Mouse (Mus musculus): Measurements from ENCODE around the gene Cdkn1b. TPM values are rescaled to one million over a fixed set of nuclear protein-coding genes. Genes with fewer than 3 reads are reported as not detected.

The Cdkn1b gene
- polyA plus RNA-seq, 1 experiment from 2014 or later, result 24.1 TPM

DNA sequence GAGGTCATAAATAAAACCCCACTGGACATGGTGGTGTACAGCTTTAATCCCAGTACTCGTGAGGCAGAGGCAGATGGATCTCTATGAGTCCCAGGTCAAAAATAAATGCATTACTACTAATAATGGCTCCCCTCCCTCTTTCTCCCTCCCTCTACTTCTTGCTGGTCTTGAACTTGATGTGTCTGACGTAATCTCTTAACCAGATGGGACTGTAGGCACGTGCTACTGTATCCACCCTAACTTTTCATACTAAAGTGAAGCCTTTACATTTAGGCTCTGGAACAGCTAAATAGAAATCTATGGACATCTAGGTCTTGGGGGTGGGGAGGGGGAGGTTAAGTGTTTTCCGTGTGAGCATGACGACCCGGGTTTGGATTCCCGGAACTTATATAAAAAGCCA lies 10.2 kb downstream of the Cdkn1b start:
- peak overlapping the region; percentile 45 for H3K4me2 ChIP-seq (replicated peaks; ENCODE audit: low read depth, low read length)
- H3K27ac ChIP-seq (ENCODE audit: low read depth, low read length), result no peak overlapping the region
- H3K9me3 ChIP-seq (ENCODE audit: control insufficient read depth, low read length), result no peaks in the 10 kb centered on the region
- ATAC-seq (ENCODE audit: low FRiP score) (no peak), DNase-seq (ENCODE audit: low spot score) (no peak)
- H3K4me3 ChIP-seq (ENCODE audit: low read depth, low read length), result peak overlapping the region; percentile 55
- peak overlapping the region; percentile 37; the same call in 1 of the 2 replicates for H3K9ac ChIP-seq (ENCODE audit: low read depth, low read length)
- 89% methylated on average over 7 of the region's 7 CpGs for WGBS
- H3K4me1 ChIP-seq (replicated peaks; ENCODE audit: control insufficient read depth, insufficient read depth, low read length), result peaks cover 5% of the 10 kb centered on the region; the same call in 1 of the 2 replicates
- H3K36me3 ChIP-seq (ENCODE audit: control insufficient read depth, insufficient read depth, low read length), result no peaks in the 10 kb centered on the region
- no peaks in the 10 kb centered on the region for H3K27me3 ChIP-seq (ENCODE audit: control insufficient read depth, insufficient read depth, low read length)

DNA sequence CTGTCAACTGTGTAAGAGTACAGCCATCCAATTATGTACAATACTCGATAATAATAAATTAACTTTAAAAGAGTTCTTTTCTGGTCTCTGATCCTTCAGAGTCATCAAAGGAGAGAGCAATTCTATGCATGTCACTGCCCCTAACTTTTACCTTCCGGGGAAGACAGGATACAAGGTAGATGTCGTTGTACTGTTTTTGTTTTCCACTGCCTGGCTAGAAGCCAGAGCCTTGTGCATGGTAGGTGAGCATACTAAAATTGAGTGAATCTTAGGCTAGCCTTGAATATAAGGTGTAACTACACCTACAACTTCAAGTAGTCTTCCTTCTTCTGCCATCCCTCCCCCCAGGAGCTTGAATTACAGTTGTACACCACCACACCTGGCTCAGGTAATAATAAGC lies 10.9 kb downstream of the Cdkn1b start:
- no peak overlapping the region for H3K9ac ChIP-seq (ENCODE audit: low read depth, low read length)
- DNase-seq (ENCODE audit: low spot score) (no peak), ATAC-seq (ENCODE audit: low FRiP score) (no peak)
- H3K36me3 ChIP-seq (ENCODE audit: control insufficient read depth, insufficient read depth, low read length), result no peaks in the 10 kb centered on the region
- peaks cover 5% of the 10 kb centered on the region; the same call in 1 of the 2 replicates for H3K4me1 ChIP-seq (replicated peaks; ENCODE audit: control insufficient read depth, insufficient read depth, low read length)
- WGBS, result 87% methylated on average over 3 of the region's 3 CpGs
- H3K27ac ChIP-seq (ENCODE audit: low read depth, low read length), result no peak overlapping the region
- no peak overlapping the region for H3K4me3 ChIP-seq (ENCODE audit: low read depth, low read length)
- H3K4me2 ChIP-seq (replicated peaks; ENCODE audit: low read depth, low read length), result no peak overlapping the region
- H3K27me3 ChIP-seq (ENCODE audit: control insufficient read depth, insufficient read depth, low read length), result no peaks in the 10 kb centered on the region
- H3K9me3 ChIP-seq (ENCODE audit: control insufficient read depth, low read length), result no peaks in the 10 kb centered on the region

DNA sequence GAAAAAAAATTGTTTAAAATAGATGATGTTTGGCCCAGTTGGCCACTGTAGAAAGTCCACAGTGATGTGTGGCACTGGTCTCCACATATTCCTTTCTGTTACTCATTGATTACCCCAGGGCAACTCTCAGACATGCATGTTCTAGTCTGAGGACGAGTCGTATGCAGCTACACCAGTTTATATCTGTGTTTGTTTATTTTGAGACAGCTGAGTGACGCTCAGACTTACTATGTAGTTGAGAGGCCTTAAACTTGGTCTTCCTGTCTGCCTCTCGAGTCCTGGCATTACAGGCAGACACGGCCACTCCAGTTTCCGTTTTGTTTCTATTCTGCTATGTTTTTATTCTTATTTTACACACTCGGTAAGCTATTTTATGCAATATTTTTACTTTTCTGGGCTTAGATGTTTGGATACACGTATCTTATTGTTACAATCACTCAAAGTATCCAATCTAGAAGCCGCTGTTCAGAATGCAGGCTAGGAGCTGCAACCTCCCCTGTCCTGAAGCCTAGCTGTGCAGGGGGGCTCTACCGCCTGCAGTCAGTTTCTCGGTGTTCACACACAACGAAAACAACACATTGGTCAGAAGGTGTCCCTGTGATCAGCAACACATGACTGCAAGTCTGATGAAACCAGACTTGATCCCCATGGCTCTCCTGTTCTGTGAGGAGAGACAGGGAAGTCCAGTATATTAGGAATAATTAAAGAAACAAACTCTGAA lies 12.4 kb downstream of the Cdkn1b start:
- ATAC-seq (ENCODE audit: low FRiP score) (no peak), DNase-seq (ENCODE audit: low spot score) (no peak)
- 0 out of 2 replicates have a peak, but pooled peaks cover under 1% of the 10 kb centered on the region for H3K4me1 ChIP-seq (replicated peaks; ENCODE audit: control insufficient read depth, insufficient read depth, low read length)
- 82% methylated on average over 12 of the region's 12 CpGs for WGBS
- no peaks in the 10 kb centered on the region for H3K27me3 ChIP-seq (ENCODE audit: control insufficient read depth, insufficient read depth, low read length)
- no peak overlapping the region for H3K4me3 ChIP-seq (ENCODE audit: low read depth, low read length)
- H3K27ac ChIP-seq (ENCODE audit: low read depth, low read length), result no peak overlapping the region
- H3K4me2 ChIP-seq (replicated peaks; ENCODE audit: low read depth, low read length), result no peak overlapping the region
- H3K9ac ChIP-seq (ENCODE audit: low read depth, low read length), result no peak overlapping the region
- no peaks in the 10 kb centered on the region for H3K36me3 ChIP-seq (ENCODE audit: control insufficient read depth, insufficient read depth, low read length)
- H3K9me3 ChIP-seq (ENCODE audit: control insufficient read depth, low read length), result no peaks in the 10 kb centered on the region

DNA sequence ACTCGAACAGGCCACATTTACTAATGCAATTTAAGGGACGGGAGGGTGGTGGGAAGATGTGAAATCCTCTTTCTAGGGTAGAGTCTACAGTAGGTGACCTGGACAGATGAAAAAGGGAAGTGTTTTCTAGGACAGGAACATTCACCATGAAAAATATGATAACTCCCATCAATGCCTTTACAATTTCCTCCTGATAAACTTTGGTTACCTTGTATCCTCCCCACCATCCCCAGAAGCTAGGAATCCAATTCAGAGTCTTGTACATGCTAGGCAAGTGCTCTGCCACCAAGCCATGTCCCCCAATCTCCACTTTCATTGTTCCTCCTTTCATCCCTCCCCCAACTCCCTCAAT lies 13.0 kb downstream of the Cdkn1b start:
- H3K27ac ChIP-seq (ENCODE audit: low read depth, low read length), result no peak overlapping the region
- H3K4me1 ChIP-seq (replicated peaks; ENCODE audit: control insufficient read depth, insufficient read depth, low read length), result no peaks in the 10 kb centered on the region
- WGBS, result 79% methylated on average over 2 of the region's 2 CpGs
- H3K36me3 ChIP-seq (ENCODE audit: control insufficient read depth, insufficient read depth, low read length), result no peaks in the 10 kb centered on the region
- H3K9me3 ChIP-seq (ENCODE audit: control insufficient read depth, low read length), result no peaks in the 10 kb centered on the region
- ATAC-seq (ENCODE audit: low FRiP score) (no peak), DNase-seq (ENCODE audit: low spot score) (no peak)
- no peak overlapping the region for H3K4me3 ChIP-seq (ENCODE audit: low read depth, low read length)
- H3K27me3 ChIP-seq (ENCODE audit: control insufficient read depth, insufficient read depth, low read length), result no peaks in the 10 kb centered on the region
- no peak overlapping the region for H3K9ac ChIP-seq (ENCODE audit: low read depth, low read length)
- H3K4me2 ChIP-seq (replicated peaks; ENCODE audit: low read depth, low read length), result no peak overlapping the region

DNA sequence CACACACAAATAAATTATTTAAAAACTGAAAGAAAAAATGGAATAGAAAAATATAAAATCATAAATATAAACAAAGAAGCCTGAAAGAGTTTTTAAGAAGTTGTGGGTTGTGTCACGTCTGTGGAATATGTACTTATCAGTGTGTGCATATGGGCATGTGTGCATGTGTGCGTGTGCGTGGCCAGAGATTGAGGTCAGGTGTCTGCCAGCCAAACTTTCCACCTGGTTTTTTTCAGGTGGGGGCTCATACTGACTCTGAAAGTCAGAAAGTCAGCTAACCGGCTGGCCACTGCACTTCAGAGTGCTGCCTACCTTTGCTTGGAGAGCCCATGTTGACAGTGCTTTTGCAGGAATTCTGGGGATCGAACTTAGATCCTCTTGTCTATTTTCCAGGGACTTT lies 14.1 kb downstream of the Cdkn1b start:
- ATAC-seq (ENCODE audit: low FRiP score), result no peak
- Histone ChIP-seq H3K9me3 (ENCODE audit: control insufficient read depth, low read length) (no peaks in the 10 kb centered on the region), H3K9ac (ENCODE audit: low read depth, low read length) (no peak overlapping the region), H3K4me1 (replicated peaks; ENCODE audit: control insufficient read depth, insufficient read depth, low read length) (no peaks in the 10 kb centered on the region), H3K36me3 (ENCODE audit: control insufficient read depth, insufficient read depth, low read length) (no peaks in the 10 kb centered on the region), H3K27ac (ENCODE audit: low read depth, low read length) (no peak overlapping the region), H3K27me3 (ENCODE audit: control insufficient read depth, insufficient read depth, low read length) (no peaks in the 10 kb centered on the region), H3K4me2 (replicated peaks; ENCODE audit: low read depth, low read length) (no peak overlapping the region), H3K4me3 (ENCODE audit: low read depth, low read length) (no peak overlapping the region)
- WGBS, result 91% methylated on average over 5 of the region's 5 CpGs
- DNase-seq (ENCODE audit: low spot score), result no peak

DNA sequence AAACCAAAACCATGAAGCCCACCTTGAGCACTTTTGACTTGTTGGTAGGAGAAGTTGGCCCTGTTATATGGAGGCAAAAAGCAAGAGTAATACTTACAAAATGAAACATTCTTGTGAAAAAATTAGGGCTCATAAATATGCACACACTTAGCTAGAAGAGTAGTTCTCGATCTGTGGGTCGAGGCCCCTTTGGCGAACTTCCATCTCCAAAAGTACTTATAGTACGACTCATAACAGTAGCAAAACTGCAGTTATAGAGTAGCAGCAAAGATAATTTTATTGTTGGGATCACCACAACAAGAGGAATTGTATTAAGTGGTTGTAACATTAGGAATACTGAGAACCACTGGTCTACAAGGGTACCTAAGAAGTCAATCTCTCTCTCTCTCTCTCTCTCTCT lies 19.6 kb downstream of the Cdkn1b start:
- Histone ChIP-seq H3K4me1 (replicated peaks; ENCODE audit: control insufficient read depth, insufficient read depth, low read length) (no peaks in the 10 kb centered on the region), H3K27me3 (ENCODE audit: control insufficient read depth, insufficient read depth, low read length) (no peaks in the 10 kb centered on the region), H3K9ac (ENCODE audit: low read depth, low read length) (no peak overlapping the region), H3K27ac (ENCODE audit: low read depth, low read length) (no peak overlapping the region), H3K4me3 (ENCODE audit: low read depth, low read length) (no peak overlapping the region), H3K9me3 (ENCODE audit: control insufficient read depth, low read length) (no peaks in the 10 kb centered on the region), H3K36me3 (ENCODE audit: control insufficient read depth, insufficient read depth, low read length) (no peaks in the 10 kb centered on the region), H3K4me2 (replicated peaks; ENCODE audit: low read depth, low read length) (no peak overlapping the region)
- DNase-seq (ENCODE audit: low spot score) (no peak), ATAC-seq (ENCODE audit: low FRiP score) (no peak)
- 95% methylated on average over 4 of the region's 4 CpGs for WGBS

DNA sequence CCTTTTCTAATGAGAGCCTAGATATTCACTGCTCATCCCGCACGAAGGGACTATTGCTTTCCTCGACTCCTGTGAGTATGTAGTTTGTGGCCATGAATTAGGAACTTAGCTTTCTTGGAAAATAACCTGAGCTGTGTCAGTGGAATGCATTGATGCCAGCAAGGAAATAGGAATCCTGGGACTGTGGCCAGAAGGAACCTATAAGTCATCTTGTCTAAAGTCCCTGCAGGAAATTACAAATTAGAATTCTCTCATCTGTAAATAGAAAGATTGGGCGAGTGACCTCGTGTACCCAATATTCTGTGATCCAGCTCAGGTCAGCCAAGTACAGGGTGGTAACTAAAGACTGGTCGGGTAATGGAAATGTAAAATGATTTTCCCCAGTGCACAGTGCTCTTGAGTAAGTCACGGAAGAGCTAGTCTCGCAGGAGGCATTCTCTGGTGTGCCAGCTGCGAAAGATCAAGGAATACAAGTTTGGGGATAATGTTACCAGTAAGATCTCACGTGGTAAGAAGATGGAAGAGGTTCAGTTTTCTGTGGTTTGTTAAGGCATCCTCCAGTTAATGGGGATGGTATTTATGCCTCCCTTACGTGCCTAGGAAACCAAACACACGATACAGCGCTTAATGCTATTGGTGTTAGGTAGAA lies 23.7 kb downstream of the Cdkn1b start:
- H3K9ac ChIP-seq (ENCODE audit: low read depth, low read length), result no peak overlapping the region
- ATAC-seq (ENCODE audit: low FRiP score) (no peak), DNase-seq (ENCODE audit: low spot score) (no peak)
- 86% methylated on average over 13 of the region's 13 CpGs for WGBS
- no peak overlapping the region for H3K27ac ChIP-seq (ENCODE audit: low read depth, low read length)
- no peaks in the 10 kb centered on the region for H3K4me1 ChIP-seq (replicated peaks; ENCODE audit: control insufficient read depth, insufficient read depth, low read length)
- H3K4me3 ChIP-seq (ENCODE audit: low read depth, low read length), result no peak overlapping the region
- H3K27me3 ChIP-seq (ENCODE audit: control insufficient read depth, insufficient read depth, low read length), result no peaks in the 10 kb centered on the region
- H3K9me3 ChIP-seq (ENCODE audit: control insufficient read depth, low read length), result no peaks in the 10 kb centered on the region
- no peaks in the 10 kb centered on the region for H3K36me3 ChIP-seq (ENCODE audit: control insufficient read depth, insufficient read depth, low read length)
- H3K4me2 ChIP-seq (replicated peaks; ENCODE audit: low read depth, low read length), result no peak overlapping the region

DNA sequence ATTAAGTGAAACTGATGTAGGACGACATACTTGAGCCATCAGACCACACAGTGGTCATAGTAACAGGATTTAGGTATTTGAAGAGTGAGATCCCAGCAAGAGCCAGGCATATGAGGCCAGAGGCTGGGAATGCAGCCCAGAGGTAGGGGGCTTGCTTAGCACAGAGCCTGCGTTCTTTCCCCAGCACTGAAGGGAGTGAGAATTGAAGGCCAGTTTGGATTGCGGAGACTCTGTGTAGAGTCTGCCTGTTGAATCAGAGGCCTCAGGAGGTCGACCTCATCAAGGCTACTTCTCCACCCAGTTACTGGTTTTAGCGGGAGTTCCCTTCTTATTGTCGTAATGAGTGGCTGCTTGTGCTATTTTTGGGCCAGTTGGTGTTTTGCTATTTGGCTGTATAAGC lies 25.9 kb downstream of the Cdkn1b start:
- H3K9me3 ChIP-seq (ENCODE audit: control insufficient read depth, low read length), result no peaks in the 10 kb centered on the region
- no peaks in the 10 kb centered on the region for H3K27me3 ChIP-seq (ENCODE audit: control insufficient read depth, insufficient read depth, low read length)
- WGBS, result 78% methylated on average over 6 of the region's 6 CpGs
- H3K36me3 ChIP-seq (ENCODE audit: control insufficient read depth, insufficient read depth, low read length), result no peaks in the 10 kb centered on the region
- no peak overlapping the region for H3K27ac ChIP-seq (ENCODE audit: low read depth, low read length)
- no peaks in the 10 kb centered on the region for H3K4me1 ChIP-seq (replicated peaks; ENCODE audit: control insufficient read depth, insufficient read depth, low read length)
- H3K9ac ChIP-seq (ENCODE audit: low read depth, low read length), result no peak overlapping the region
- DNase-seq (ENCODE audit: low spot score) (no peak), ATAC-seq (ENCODE audit: low FRiP score) (no peak)
- no peak overlapping the region for H3K4me3 ChIP-seq (ENCODE audit: low read depth, low read length)
- H3K4me2 ChIP-seq (replicated peaks; ENCODE audit: low read depth, low read length), result no peak overlapping the region

DNA sequence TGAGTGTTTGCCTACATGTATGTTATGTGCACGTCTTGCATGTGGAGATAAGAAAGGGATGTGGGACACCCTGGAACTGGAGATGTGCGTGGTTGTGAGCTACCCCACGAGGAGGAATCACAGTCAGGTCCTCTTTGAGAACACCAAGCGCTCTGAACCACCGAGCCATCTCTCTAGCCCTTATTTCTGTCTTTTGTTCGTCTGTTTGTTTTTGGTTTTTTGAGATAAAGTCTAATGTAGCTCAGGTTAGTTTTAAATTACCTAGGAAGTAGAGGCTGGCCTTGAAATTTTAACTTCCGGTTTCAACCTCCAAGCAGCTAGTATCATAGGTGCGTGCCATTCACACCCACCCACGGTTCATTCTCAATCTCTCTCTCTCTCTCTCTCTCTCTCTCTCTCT lies 26.7 kb downstream of the Cdkn1b start:
- Histone ChIP-seq H3K4me3 (ENCODE audit: low read depth, low read length) (no peak overlapping the region), H3K9ac (ENCODE audit: low read depth, low read length) (no peak overlapping the region), H3K27me3 (ENCODE audit: control insufficient read depth, insufficient read depth, low read length) (no peaks in the 10 kb centered on the region), H3K4me2 (replicated peaks; ENCODE audit: low read depth, low read length) (no peak overlapping the region), H3K36me3 (ENCODE audit: control insufficient read depth, insufficient read depth, low read length) (no peaks in the 10 kb centered on the region), H3K4me1 (replicated peaks; ENCODE audit: control insufficient read depth, insufficient read depth, low read length) (no peaks in the 10 kb centered on the region), H3K9me3 (ENCODE audit: control insufficient read depth, low read length) (no peaks in the 10 kb centered on the region), H3K27ac (ENCODE audit: low read depth, low read length) (no peak overlapping the region)
- 90% methylated on average over 9 of the region's 9 CpGs for WGBS
- DNase-seq (ENCODE audit: low spot score) (no peak), ATAC-seq (ENCODE audit: low FRiP score) (no peak)

All from hindbrain, embryonic 11.5 days (tissue).